Mouse (Mus musculus): Measurements from ENCODE around the gene 1700015G11Rik. TPM values are rescaled to one million over a fixed set of nuclear protein-coding genes. Genes with fewer than 3 reads are reported as not detected.

1700015G11Rik gene
- polyA plus RNA-seq (2014; fragmentation: Illumina TruSeq; extraction: RNeasy Lipid Tissue Mini Kit (QIAGEN cat#74804); ENCODE audit: insufficient read depth, low read depth, low replicate concordance), result not detected

DNA sequence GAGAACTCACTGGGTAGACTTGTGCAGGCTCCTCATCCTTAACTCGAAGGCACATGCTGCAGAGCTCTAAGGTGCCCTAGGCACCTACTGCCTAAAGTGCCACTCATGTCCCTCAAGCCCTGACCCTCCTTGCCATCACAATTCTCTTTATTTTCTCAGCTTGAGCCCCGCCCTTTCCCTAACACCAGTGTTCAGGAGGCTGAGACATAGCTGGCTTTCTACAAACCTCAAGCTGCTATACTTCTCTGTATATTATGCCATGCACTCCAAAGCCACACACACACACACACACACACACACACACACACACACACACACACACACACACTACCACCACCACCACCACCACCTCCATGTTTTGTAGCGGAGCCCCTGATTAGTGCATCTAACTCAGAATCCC is at the start of gene 1700015G11Rik:
Gene 1700015G11Rik, minus strand, starts transcription at position 101 of the 400 bp plus-strand sequence.

DNA sequence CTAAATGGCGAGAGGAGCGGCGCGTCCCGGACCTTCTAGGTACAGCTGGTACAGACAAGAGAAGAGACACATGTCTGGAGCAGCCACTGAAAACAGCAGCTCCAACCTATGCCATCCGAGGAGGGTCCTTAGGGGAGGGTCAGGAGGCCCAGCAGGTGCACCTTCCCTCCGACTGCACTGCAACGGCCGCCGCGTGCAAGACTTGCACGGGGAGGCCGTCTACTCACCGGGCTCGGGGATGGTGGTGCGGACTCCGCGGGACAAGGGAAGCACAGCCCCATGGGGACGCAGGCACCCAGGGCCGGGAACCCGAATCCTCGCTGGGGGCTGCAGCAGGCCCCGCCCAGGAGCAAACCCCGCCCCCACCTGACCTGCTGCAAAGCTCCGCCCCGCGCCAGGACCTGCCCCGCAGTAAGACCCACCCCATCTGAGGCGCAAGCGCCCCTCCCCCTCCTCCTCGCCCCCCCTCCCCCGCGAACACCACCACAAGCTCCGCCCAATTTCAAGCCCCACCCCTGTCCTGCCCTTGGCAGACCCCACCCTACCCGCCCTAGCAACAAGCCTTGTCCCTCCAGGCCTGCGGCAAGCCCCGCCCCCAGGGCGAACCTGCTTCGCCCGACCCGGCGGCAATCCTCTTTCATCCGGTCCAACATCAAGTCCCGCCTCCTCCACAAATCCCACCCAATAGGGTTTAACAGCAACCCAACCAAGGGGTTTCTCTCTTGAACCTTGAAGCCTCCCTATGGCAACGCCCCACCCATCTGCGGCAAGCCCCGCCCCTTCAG is 9.8 kb downstream of the 1700015G11Rik start, which contains the start of gene Svip:
Gene Svip, minus strand, starts transcription at position 508 of the 785 bp plus-strand sequence.

Other genes starting within 250 kb of the 1700015G11Rik start
- 2.3 TPM for gene Gas2, start 153.7 kb downstream of the 1700015G11Rik start, polyA plus RNA-seq (2014; fragmentation: Illumina TruSeq; extraction: RNeasy Lipid Tissue Mini Kit (QIAGEN cat#74804); ENCODE audit: insufficient read depth, low read depth, low replicate concordance)
- 2.4 TPM for gene Fancf, start 153.5 kb downstream of the 1700015G11Rik start, polyA plus RNA-seq (2014; fragmentation: Illumina TruSeq; extraction: RNeasy Lipid Tissue Mini Kit (QIAGEN cat#74804); ENCODE audit: insufficient read depth, low read depth, low replicate concordance)
- 9.7 TPM for gene Svip, start 9.7 kb downstream of the 1700015G11Rik start, polyA plus RNA-seq (2014; fragmentation: Illumina TruSeq; extraction: RNeasy Lipid Tissue Mini Kit (QIAGEN cat#74804); ENCODE audit: insufficient read depth, low read depth, low replicate concordance)

Data from lung, adult 10 weeks (tissue).